Mouse (Mus musculus) liver, embryonic 14.5 days (tissue): ENCODE results near the gene Glul. TPM values are rescaled to one million over a fixed set of nuclear protein-coding genes. Genes with fewer than 3 reads are reported as not detected.

Source experiments
- ATAC-seq: fragments of 200-750 bp; cut with Nextera tagmentation; 2 replicates; pipeline ENCODE4 v1.8.0; 2017; ENCODE audit warnings: moderate number of reproducible peaks, mild to moderate bottlenecking, moderate library complexity; ENCODE audit not compliant: insufficient read depth
- DNase-seq, 3 experiments: peaks; one replicate each; pipeline ENCODE4 v3.0.0-alpha.2; 2012 to 2013; ENCODE audit warnings: low read depth in 3 of 3, low spot score in 3 of 3
- H3K27ac ChIP-seq: fragments of 300-500 bp; sonication (generic); 2 replicates; pipeline ENCODE4 v1.5.1; 2014; ENCODE audit warnings: moderate library complexity, mild to moderate bottlenecking, control low read depth, inconsistent platforms
- H3K27me3 ChIP-seq: fragments of 300-500 bp; sonication (generic); 2 replicates; pipeline ENCODE4 v1.6.1; 2014; ENCODE audit warnings: mild to moderate bottlenecking, low read length, moderate library complexity; ENCODE audit not compliant: control insufficient read depth, insufficient read depth
- H3K36me3 ChIP-seq: fragments of 300-500 bp; sonication (generic); replicated peaks from 2 replicates; pipeline ENCODE4 v1.6.1; 2014; ENCODE audit warnings: low read depth; ENCODE audit not compliant: control insufficient read depth, insufficient read depth
- H3K4me1 ChIP-seq, 2 experiments: fragments of 200-500 bp in 1 of 2; fragments of 300-500 bp in 1 of 2; sonication (generic) in 1 of 2; replicated peaks; 2 replicates each; pipeline ENCODE4 v1.6.1; 2012 to 2014; ENCODE audit warnings: antibody characterized with exemption in 1 of 2, inconsistent platforms in 1 of 2, low read length in 1 of 2; ENCODE audit not compliant: control insufficient read depth in 2 of 2, insufficient read depth in 2 of 2
- H3K4me2 ChIP-seq: fragments of 300-500 bp; sonication (generic); 2 replicates; pipeline ENCODE4 v1.6.1; 2014; ENCODE audit warnings: low read depth, mild to moderate bottlenecking, control low read depth, moderate library complexity
- H3K4me3 ChIP-seq, 2 experiments: fragments of 200-500 bp in 1 of 2; fragments of 300-500 bp in 1 of 2; sonication (generic) in 1 of 2; 2 replicates each; pipeline ENCODE4 v1.5.1; 2012 to 2014; ENCODE audit warnings: low read depth in 2 of 2, low read length in 2 of 2, mild to moderate bottlenecking in 2 of 2, control low read depth in 1 of 2, inconsistent platforms in 1 of 2, moderate library complexity in 1 of 2; ENCODE audit not compliant: insufficient read depth in 1 of 2
- H3K9ac ChIP-seq: fragments of 300-500 bp; sonication (generic); replicated peaks from 2 replicates; pipeline ENCODE4 v1.6.1; 2014; ENCODE audit warnings: mild to moderate bottlenecking, control low read depth, moderate library complexity
- H3K9me3 ChIP-seq: fragments of 300-500 bp; sonication (generic); 2 replicates; pipeline ENCODE4 v1.6.1; 2016; ENCODE audit warnings: low read length, mixed read lengths; ENCODE audit not compliant: control insufficient read depth
- CTCF ChIP-seq: IDR thresholded peaks from 2 replicates; pipeline ENCODE4 v1.5.1; 2016; ENCODE audit warnings: antibody characterized with exemption, low read depth, control low read depth
- EP300 ChIP-seq: IDR thresholded peaks from 2 replicates; pipeline ENCODE4 v1.6.1; 2016; ENCODE audit warnings: antibody characterized with exemption, low read depth
- WGBS: fragments of 180-500 bp; shearing (Covaris S2); extraction: QIAGEN DNeasy Blood & Tissue Kit; methylation state at CpG from one replicate; pipeline ENCODE4 v1.1.7; 2014; ENCODE audit not compliant: insufficient replicate concordance; 5-methylcytosine and 5-hydroxymethylcytosine counted together
- polyA plus RNA-seq, 2 experiments: library from polyadenylated mRNA; depleted of rRNA in 1 of 2; stranded (reverse) in 1 of 2; unstranded in 1 of 2; fragments of >200 nt; fragmentation: Nextera tagmentation in 1 of 2; extraction: Ambion mirVana in 1 of 2; gene quantifications; 2 replicates each; pipeline versions ENCODE4 v1.2.1 to v1.2.3; 2012 to 2014

Glul gene
- polyA plus RNA-seq, 2 experiments: 71.1 to 103 TPM

DNA sequence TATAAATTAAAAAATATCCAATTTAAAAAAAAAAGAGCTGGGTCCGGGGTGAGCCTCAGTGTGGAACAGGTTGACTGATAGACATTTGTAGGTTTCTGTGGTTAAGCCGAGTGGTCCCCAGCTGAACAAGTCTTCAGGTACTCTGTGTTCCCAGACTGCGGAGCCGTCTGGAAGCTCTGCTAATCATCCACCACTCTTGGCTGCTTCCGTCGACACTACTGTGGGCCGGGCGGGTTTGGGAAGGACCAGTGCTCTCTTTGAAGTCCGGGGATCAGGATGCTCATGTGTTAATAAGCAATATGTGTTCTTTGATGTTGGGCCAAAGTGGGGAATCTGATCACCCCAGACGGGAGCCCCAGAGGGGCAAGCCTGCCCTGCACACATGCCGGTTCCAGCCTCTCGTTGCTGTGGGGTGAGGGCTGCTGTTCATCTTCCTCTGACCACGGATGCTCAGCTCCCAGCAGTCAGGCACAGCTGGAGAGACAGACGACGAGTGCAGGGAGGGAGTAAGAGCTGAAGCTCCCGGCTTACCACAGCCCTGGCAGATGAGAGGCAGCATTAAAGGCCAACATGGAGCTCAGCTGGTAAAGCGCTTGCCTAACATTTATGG, 13.6 kb upstream of the Glul start:
- no peak overlapping the region for H3K4me2 ChIP-seq
- no peak overlapping the region for H3K9ac ChIP-seq
- no peak overlapping the region for H3K4me3 ChIP-seq
- H3K27me3 ChIP-seq: no peaks in the 10 kb centered on the region
- TF ChIP-seq EP300: no peak
- no peak for TF ChIP-seq CTCF
- no peaks in the 10 kb centered on the region for H3K36me3 ChIP-seq
- H3K4me1 ChIP-seq: no peaks in the 10 kb centered on the region
- 43% methylated on average over 17 of the region's 17 CpGs for WGBS
- DNase-seq: no peak
- H3K27ac ChIP-seq: no peak overlapping the region
- no peak for ATAC-seq
- H3K9me3 ChIP-seq: no peaks in the 10 kb centered on the region

DNA sequence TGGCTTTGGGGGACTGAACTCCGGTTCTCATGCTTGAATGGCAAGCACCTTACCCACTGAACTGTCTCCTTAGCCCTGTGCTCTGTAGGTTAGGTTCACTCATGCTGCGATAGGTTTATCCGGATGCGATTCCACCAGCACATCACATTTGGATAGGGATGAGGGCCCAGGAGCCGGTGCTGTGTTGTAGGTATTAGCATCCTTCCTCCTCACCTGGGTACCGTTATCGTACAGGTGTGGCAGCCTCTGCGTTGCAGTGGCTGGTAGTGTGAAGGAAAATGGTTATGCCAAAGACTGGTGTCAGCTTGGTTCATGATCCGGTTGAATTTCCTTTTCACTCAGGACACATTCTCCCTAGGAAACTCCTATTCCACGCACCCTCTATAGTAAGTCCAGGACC, 9.6 kb upstream of the Glul start:
- Histone ChIP-seq H3K4me1 (no peaks in the 10 kb centered on the region), H3K9ac (no peak overlapping the region), H3K4me3 (no peak overlapping the region), H3K36me3 (no peaks in the 10 kb centered on the region), H3K27ac (no peak overlapping the region), H3K9me3 (no peaks in the 10 kb centered on the region), H3K27me3 (no peaks in the 10 kb centered on the region), H3K4me2 (no peak overlapping the region)
- TF ChIP-seq EP300 (no peak), CTCF (no peak)
- 77% methylated on average over 10 of the region's 10 CpGs for WGBS
- DNase-seq (no peak), ATAC-seq (no peak)

DNA sequence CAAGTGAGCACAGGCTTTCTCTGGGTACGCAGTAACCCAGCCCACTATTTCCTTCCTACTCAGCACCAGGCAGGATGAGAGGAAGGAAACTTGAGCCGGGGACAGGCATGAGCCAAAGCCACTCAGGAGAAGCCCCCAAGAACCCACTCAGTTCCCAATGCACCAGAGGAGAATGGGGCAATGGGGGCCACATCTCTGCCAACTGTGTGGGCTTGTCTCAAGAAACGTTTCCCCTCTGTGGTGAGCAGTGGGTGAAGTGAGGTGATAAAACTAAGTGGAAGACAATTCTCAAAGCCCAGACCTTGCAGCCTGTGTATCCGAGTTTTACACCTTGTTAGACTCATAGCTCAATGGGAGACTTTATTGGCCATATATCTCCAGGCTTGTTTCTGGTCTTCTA, 8.3 kb upstream of the Glul start, which contains the start of gene Teddm1a:
Gene Teddm1a, plus strand, starts transcription at position 301 of the 400 bp plus-strand sequence.
- Histone ChIP-seq H3K4me1 (no peaks in the 10 kb centered on the region; a peak in 2 of 4 replicates), H3K9ac (no peak within 1 kb of the TSS), H3K9me3 (no peaks in the 10 kb centered on the region), H3K27ac (no peak within 1 kb of the TSS), H3K27me3 (no peaks in the 10 kb centered on the region), H3K36me3 (no peaks in the 10 kb centered on the region), H3K4me3 (no peak within 1 kb of the TSS), H3K4me2 (no peak within 1 kb of the TSS)
- ATAC-seq (no peak), DNase-seq (no peak)
- TF ChIP-seq CTCF (no peak), EP300 (no peak)
- WGBS: 19% methylated on average over 4 of the region's 4 CpGs

DNA sequence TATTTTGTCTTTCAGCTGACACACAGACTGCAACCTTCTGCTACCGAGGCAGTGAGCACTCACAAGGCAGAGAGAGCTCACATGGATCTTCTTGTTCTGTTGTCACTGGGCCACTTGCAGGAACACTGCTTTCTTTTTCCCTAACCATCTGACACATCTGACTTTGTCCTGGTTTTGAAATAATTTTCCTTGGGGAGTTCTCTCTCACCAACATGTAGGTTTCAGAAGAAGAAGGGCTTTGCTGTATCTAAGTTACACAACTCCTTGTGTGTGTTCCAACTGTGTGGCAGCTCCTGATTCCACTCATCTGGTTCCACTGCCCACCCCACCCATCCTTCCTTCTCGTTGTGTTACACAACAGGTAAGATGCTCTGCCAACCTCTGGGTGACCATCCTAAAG, 6.0 kb upstream of the Glul start:
- DNase-seq (no peak), ATAC-seq (no peak)
- 40% methylated on average over 2 of the region's 2 CpGs for WGBS
- Histone ChIP-seq H3K36me3 (no peaks in the 10 kb centered on the region), H3K4me1 (peaks cover under 1 to 5% of the 10 kb centered on the region in 2 experiments), H3K9me3 (no peaks in the 10 kb centered on the region), H3K27me3 (no peaks in the 10 kb centered on the region), H3K9ac (no peak overlapping the region), H3K27ac (no peak overlapping the region), H3K4me2 (no peak overlapping the region), H3K4me3 (no peak overlapping the region)
- TF ChIP-seq CTCF (no peak), EP300 (no peak)

DNA sequence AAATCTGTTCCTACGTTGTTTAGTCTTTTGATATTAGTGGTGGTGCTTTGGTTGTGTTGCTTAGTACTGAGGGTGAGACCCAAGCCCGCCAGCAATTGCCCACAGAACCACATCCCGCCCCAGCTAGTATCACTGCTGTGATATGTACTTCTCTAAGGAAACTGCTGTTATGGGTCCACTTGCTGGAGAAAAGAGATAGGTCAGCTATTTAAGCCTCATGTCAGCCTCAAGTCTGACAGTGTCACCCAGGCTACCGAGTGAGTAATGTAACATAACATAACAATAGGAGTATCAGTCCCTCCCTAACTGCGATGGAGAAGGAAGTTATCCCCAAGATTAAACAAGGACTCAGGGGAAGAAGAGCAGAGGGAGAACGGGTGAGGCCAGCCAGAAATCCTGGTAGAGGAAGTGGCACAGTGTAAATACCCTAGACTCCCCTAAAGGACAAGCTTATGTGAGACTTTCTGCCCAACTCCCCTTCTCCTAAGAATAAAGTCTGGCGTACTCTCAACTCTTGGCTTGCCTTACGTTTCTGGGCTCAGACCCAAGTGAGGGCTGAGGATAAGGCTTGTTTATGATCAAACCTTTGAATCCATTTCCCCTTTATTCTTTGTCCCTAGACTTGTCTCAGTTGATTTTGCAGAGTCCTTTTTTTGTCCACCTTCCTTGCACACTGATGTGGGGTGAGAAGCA, 5.4 kb upstream of the Glul start:
- DNase-seq (no peak), ATAC-seq (no peak)
- no peaks in the 10 kb centered on the region for H3K9me3 ChIP-seq
- no peak overlapping the region for H3K27ac ChIP-seq
- H3K4me2 ChIP-seq: no peak overlapping the region
- WGBS: 35% methylated on average over 8 of the region's 8 CpGs
- no peak overlapping the region for H3K9ac ChIP-seq
- peaks cover 6 to 10% of the 10 kb centered on the region in 2 experiments for H3K4me1 ChIP-seq
- TF ChIP-seq CTCF: no peak
- no peak for TF ChIP-seq EP300
- H3K27me3 ChIP-seq: no peaks in the 10 kb centered on the region
- no peak overlapping the region for H3K4me3 ChIP-seq
- no peaks in the 10 kb centered on the region for H3K36me3 ChIP-seq
